Mouse (Mus musculus): Measurements from ENCODE around the gene Erbb4. TPM values are rescaled to one million over a fixed set of nuclear protein-coding genes. Genes with fewer than 3 reads are reported as not detected.
A peak's percentile ranks its signal among the peaks of the same experiment; 100 is the strongest.

The Erbb4 gene
- polyA plus RNA-seq, 1 experiment from 2014 or later = 15.6 TPM

DNA sequence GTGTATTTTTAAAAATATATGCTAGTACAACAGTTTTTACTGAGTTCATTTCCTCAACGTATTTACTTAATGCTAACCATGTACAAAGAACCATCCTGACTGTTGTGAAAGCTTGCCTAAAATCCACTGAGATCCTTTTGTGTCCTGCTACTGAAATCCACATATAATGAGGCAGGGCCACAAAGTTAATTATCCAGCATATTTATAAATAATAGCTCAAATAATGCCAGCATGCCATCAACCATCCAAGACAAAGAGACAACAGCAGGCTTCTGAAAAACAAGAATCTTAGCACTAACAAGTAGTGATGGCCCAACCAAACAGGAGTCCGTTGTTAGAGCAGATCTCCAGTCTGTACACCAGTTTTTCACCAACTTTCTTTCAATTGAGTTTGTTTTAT lies 215.8 kb downstream of the Erbb4 start:
- peaks cover 8% of the 10 kb centered on the region; the same call in 1 of the 2 replicates for H3K27me3 ChIP-seq (replicated peaks; ENCODE audit: control insufficient read depth, insufficient read depth, low read length)
- no peaks in the 10 kb centered on the region for H3K36me3 ChIP-seq (ENCODE audit: control insufficient read depth, insufficient read depth)
- no peak for ATAC-seq
- WGBS = 25% methylated on average over 2 of the region's 2 CpGs
- no peak overlapping the region for H3K27ac ChIP-seq (ENCODE audit: low read length)
- H3K4me2 ChIP-seq (ENCODE audit: low read length) = no peak overlapping the region
- no peak overlapping the region for H3K9ac ChIP-seq (replicated peaks; ENCODE audit: low read depth, low read length)
- H3K4me1 ChIP-seq (replicated peaks; ENCODE audit: control insufficient read depth, insufficient read depth, low read length) = no peaks in the 10 kb centered on the region
- H3K9me3 ChIP-seq (ENCODE audit: control insufficient read depth, low read length) = no peaks in the 10 kb centered on the region
- no peak overlapping the region for H3K4me3 ChIP-seq (replicated peaks; ENCODE audit: low read length)

- Histone ChIP-seq H3K4me3 (replicated peaks; ENCODE audit: low read length) (no peak overlapping the region), H3K4me2 (ENCODE audit: low read length) (no peak overlapping the region), H3K9ac (replicated peaks; ENCODE audit: low read depth, low read length) (no peak overlapping the region), H3K4me1 (replicated peaks; ENCODE audit: control insufficient read depth, insufficient read depth, low read length) (0 out of 2 replicates have a peak, but pooled peaks cover 2% of the 10 kb centered on the region), H3K36me3 (ENCODE audit: control insufficient read depth, insufficient read depth) (no peaks in the 10 kb centered on the region), H3K9me3 (ENCODE audit: control insufficient read depth, low read length) (no peaks in the 10 kb centered on the region), H3K27me3 (replicated peaks; ENCODE audit: control insufficient read depth, insufficient read depth, low read length) (peaks cover 7% of the 10 kb centered on the region; the same call in 1 of the 2 replicates), H3K27ac (ENCODE audit: low read length) (no peak overlapping the region)
- 44% methylated on average over 3 of the region's 3 CpGs for WGBS
- peak; percentile 80 for ATAC-seq
Observed at GRCm38 (mm10) chr1:68886823-68887222, 221.0 kb downstream of the Erbb4 start.

GRCm38 (mm10) chr1:68874954-68875353 lies 232.9 kb downstream of the Erbb4 start:
- Histone ChIP-seq H3K36me3 (ENCODE audit: control insufficient read depth, insufficient read depth) (no peaks in the 10 kb centered on the region), H3K4me2 (ENCODE audit: low read length) (no peak overlapping the region), H3K4me1 (replicated peaks; ENCODE audit: control insufficient read depth, insufficient read depth, low read length) (no peaks in the 10 kb centered on the region; the same call in 1 of the 2 replicates), H3K9me3 (ENCODE audit: control insufficient read depth, low read length) (no peaks in the 10 kb centered on the region), H3K27ac (ENCODE audit: low read length) (no peak overlapping the region), H3K9ac (replicated peaks; ENCODE audit: low read depth, low read length) (no peak overlapping the region), H3K4me3 (replicated peaks; ENCODE audit: low read length) (no peak overlapping the region), H3K27me3 (replicated peaks; ENCODE audit: control insufficient read depth, insufficient read depth, low read length) (peaks cover 14% of the 10 kb centered on the region)
- 8% methylated on average over 8 of the region's 8 CpGs for WGBS
- ATAC-seq = no peak

DNA sequence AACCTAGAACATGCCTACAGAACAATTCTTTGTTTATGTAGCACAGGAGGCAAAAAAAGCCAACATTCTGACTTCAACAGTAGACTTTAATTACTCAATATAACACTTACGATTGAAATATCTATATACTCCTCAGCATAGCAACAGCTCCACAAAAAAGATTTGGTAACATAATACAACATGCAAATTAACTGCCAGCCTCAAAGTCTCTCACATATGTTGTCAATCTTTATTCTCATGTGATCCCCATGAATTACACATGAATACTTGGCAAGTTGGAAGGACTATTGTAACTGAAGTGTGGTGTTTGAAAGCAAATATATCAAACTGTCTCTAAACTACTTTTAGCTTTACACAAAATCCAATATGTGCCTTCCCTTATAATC lies 234.2 kb downstream of the Erbb4 start:
- 2% methylated on average over 1 of the region's 1 CpGs for WGBS
- no peak overlapping the region for H3K4me2 ChIP-seq (ENCODE audit: low read length)
- H3K27ac ChIP-seq (ENCODE audit: low read length) = no peak overlapping the region
- no peaks in the 10 kb centered on the region for H3K36me3 ChIP-seq (ENCODE audit: control insufficient read depth, insufficient read depth)
- H3K27me3 ChIP-seq (replicated peaks; ENCODE audit: control insufficient read depth, insufficient read depth, low read length) = peaks cover 14% of the 10 kb centered on the region
- no peak overlapping the region for H3K9ac ChIP-seq (replicated peaks; ENCODE audit: low read depth, low read length)
- H3K4me3 ChIP-seq (replicated peaks; ENCODE audit: low read length) = no peak overlapping the region
- ATAC-seq = peak; percentile 81
- no peaks in the 10 kb centered on the region; the same call in 1 of the 2 replicates for H3K4me1 ChIP-seq (replicated peaks; ENCODE audit: control insufficient read depth, insufficient read depth, low read length)
- no peaks in the 10 kb centered on the region for H3K9me3 ChIP-seq (ENCODE audit: control insufficient read depth, low read length)

GRCm38 (mm10) chr1:68872976-68873634 lies 234.8 kb downstream of the Erbb4 start:
- Histone ChIP-seq H3K27ac (ENCODE audit: low read length) (no peak overlapping the region), H3K9me3 (ENCODE audit: control insufficient read depth, low read length) (no peaks in the 10 kb centered on the region), H3K4me1 (replicated peaks; ENCODE audit: control insufficient read depth, insufficient read depth, low read length) (no peaks in the 10 kb centered on the region; the same call in 1 of the 2 replicates), H3K9ac (replicated peaks; ENCODE audit: low read depth, low read length) (no peak overlapping the region), H3K4me2 (ENCODE audit: low read length) (no peak overlapping the region), H3K36me3 (ENCODE audit: control insufficient read depth, insufficient read depth) (no peaks in the 10 kb centered on the region), H3K4me3 (replicated peaks; ENCODE audit: low read length) (no peak overlapping the region), H3K27me3 (replicated peaks; ENCODE audit: control insufficient read depth, insufficient read depth, low read length) (peaks cover 13% of the 10 kb centered on the region)
- ATAC-seq = no peak
- WGBS = 30% methylated on average over 2 of the region's 2 CpGs

GRCm38 (mm10) chr1:68860341-68860740 lies 247.5 kb downstream of the Erbb4 start:
- Histone ChIP-seq H3K9me3 (ENCODE audit: control insufficient read depth, low read length) (no peaks in the 10 kb centered on the region), H3K27me3 (replicated peaks; ENCODE audit: control insufficient read depth, insufficient read depth, low read length) (no peaks in the 10 kb centered on the region; the same call in 1 of the 2 replicates), H3K9ac (replicated peaks; ENCODE audit: low read depth, low read length) (no peak overlapping the region), H3K4me3 (replicated peaks; ENCODE audit: low read length) (no peak overlapping the region), H3K27ac (ENCODE audit: low read length) (no peak overlapping the region), H3K4me1 (replicated peaks; ENCODE audit: control insufficient read depth, insufficient read depth, low read length) (no peaks in the 10 kb centered on the region), H3K36me3 (ENCODE audit: control insufficient read depth, insufficient read depth) (no peaks in the 10 kb centered on the region), H3K4me2 (ENCODE audit: low read length) (no peak overlapping the region)
- ATAC-seq = no peak
- WGBS = 74% methylated on average over 2 of the region's 2 CpGs

DNA sequence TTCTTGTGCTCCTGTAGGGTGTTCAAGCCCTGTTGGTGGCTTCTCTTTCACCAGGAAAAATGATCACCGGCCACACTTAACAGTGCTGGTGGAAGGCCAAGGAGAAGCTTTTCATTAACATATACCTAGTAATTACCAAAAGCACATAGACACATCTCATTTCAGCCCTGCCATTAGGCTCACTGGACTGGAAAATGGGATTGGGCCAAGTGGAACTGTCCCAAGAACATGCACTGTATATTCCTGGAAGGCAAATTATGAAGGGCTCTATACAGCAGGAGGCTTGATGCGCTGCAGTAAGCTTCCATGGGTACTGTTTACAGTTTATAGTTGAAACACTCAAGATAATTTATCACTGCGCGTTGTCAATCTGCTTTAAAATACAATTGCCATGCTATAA lies 248.4 kb downstream of the Erbb4 start:
- Histone ChIP-seq H3K27me3 (replicated peaks; ENCODE audit: control insufficient read depth, insufficient read depth, low read length) (no peaks in the 10 kb centered on the region), H3K9ac (replicated peaks; ENCODE audit: low read depth, low read length) (no peak overlapping the region), H3K4me3 (replicated peaks; ENCODE audit: low read length) (no peak overlapping the region), H3K4me2 (ENCODE audit: low read length) (no peak overlapping the region), H3K9me3 (ENCODE audit: control insufficient read depth, low read length) (no peaks in the 10 kb centered on the region), H3K27ac (ENCODE audit: low read length) (no peak overlapping the region), H3K4me1 (replicated peaks; ENCODE audit: control insufficient read depth, insufficient read depth, low read length) (no peaks in the 10 kb centered on the region), H3K36me3 (ENCODE audit: control insufficient read depth, insufficient read depth) (no peaks in the 10 kb centered on the region)
- no peak for ATAC-seq
- WGBS = 60% methylated on average over 4 of the region's 4 CpGs

GRCm38 (mm10) chr1:68839352-68839751 lies 268.5 kb downstream of the Erbb4 start:
- peak; percentile 94 for ATAC-seq
- no peaks in the 10 kb centered on the region for H3K27me3 ChIP-seq (replicated peaks; ENCODE audit: control insufficient read depth, insufficient read depth, low read length)
- 29% methylated on average over 4 of the region's 4 CpGs for WGBS
- H3K4me1 ChIP-seq (replicated peaks; ENCODE audit: control insufficient read depth, insufficient read depth, low read length) = no peaks in the 10 kb centered on the region; the same call in 1 of the 2 replicates
- H3K4me3 ChIP-seq (replicated peaks; ENCODE audit: low read length) = no peak overlapping the region
- H3K4me2 ChIP-seq (ENCODE audit: low read length) = no peak overlapping the region
- H3K9me3 ChIP-seq (ENCODE audit: control insufficient read depth, low read length) = 0 out of 2 replicates have a peak, but pooled peaks cover 2% of the 10 kb centered on the region
- no peaks in the 10 kb centered on the region for H3K36me3 ChIP-seq (ENCODE audit: control insufficient read depth, insufficient read depth)
- no peak overlapping the region for H3K9ac ChIP-seq (replicated peaks; ENCODE audit: low read depth, low read length)
- no peak overlapping the region for H3K27ac ChIP-seq (ENCODE audit: low read length)

- Histone ChIP-seq H3K4me2 (ENCODE audit: low read length) (no peak overlapping the region), H3K4me1 (replicated peaks; ENCODE audit: control insufficient read depth, insufficient read depth, low read length) (no peaks in the 10 kb centered on the region; the same call in 1 of the 2 replicates), H3K4me3 (replicated peaks; ENCODE audit: low read length) (no peak overlapping the region), H3K9me3 (ENCODE audit: control insufficient read depth, low read length) (0 out of 2 replicates have a peak, but pooled peaks cover 2% of the 10 kb centered on the region), H3K27ac (ENCODE audit: low read length) (no peak overlapping the region), H3K9ac (replicated peaks; ENCODE audit: low read depth, low read length) (no peak overlapping the region), H3K36me3 (ENCODE audit: control insufficient read depth, insufficient read depth) (no peaks in the 10 kb centered on the region), H3K27me3 (replicated peaks; ENCODE audit: control insufficient read depth, insufficient read depth, low read length) (no peaks in the 10 kb centered on the region)
- 64% methylated on average over 3 of the region's 3 CpGs for WGBS
- ATAC-seq = no peak
Observed at GRCm38 (mm10) chr1:68834686-68835085, 273.2 kb downstream of the Erbb4 start.
